Mouse (Mus musculus) limb, embryonic 11.5 days (tissue): ENCODE measurements around the gene H2bfm. TPM values are rescaled to one million over a fixed set of nuclear protein-coding genes. Genes with fewer than 3 reads are reported as not detected.

Experiments used
- ATAC-seq: fragments of 200-750 bp; cut with Nextera tagmentation; 2 replicates; pipeline ENCODE4 v1.8.0; 2017; ENCODE audit warnings: low read depth; ENCODE audit not compliant: insufficient number of reproducible peaks, low FRiP score, low TSS enrichment
- DNase-seq: peaks from one replicate; pipeline ENCODE4 v3.0.0-alpha.2; 2015; ENCODE audit warnings: low spot score
- H3K27ac ChIP-seq: fragments of 300-500 bp; sonication (generic); replicated peaks from 2 replicates; pipeline ENCODE4 v1.5.1; 2014; ENCODE audit warnings: low read depth, mild to moderate bottlenecking, low read length
- H3K27me3 ChIP-seq: fragments of 300-500 bp; sonication (generic); 2 replicates; pipeline ENCODE4 v1.6.1; 2014; ENCODE audit warnings: mild to moderate bottlenecking, low read length, mixed read lengths; ENCODE audit not compliant: control insufficient read depth, insufficient read depth
- H3K36me3 ChIP-seq: fragments of 300-500 bp; sonication (generic); 2 replicates; pipeline ENCODE4 v1.6.1; 2014; ENCODE audit warnings: mild to moderate bottlenecking, low read length, moderate library complexity, mixed read lengths; ENCODE audit not compliant: control insufficient read depth, insufficient read depth
- H3K4me1 ChIP-seq: fragments of 300-500 bp; sonication (generic); 2 replicates; pipeline ENCODE4 v1.6.1; 2014; ENCODE audit warnings: low read length, mixed read lengths; ENCODE audit not compliant: control insufficient read depth, insufficient read depth
- H3K4me2 ChIP-seq: fragments of 300-500 bp; sonication (generic); 2 replicates; pipeline ENCODE4 v1.6.1; 2014; ENCODE audit warnings: low read depth, mild to moderate bottlenecking, moderate library complexity; ENCODE audit not compliant: severe bottlenecking
- H3K4me3 ChIP-seq: fragments of 300-500 bp; sonication (generic); 2 replicates; pipeline ENCODE4 v1.5.1; 2014; ENCODE audit warnings: low read depth, low read length
- H3K9ac ChIP-seq: fragments of 300-500 bp; sonication (generic); 2 replicates; pipeline ENCODE4 v1.6.1; 2014; ENCODE audit warnings: mild to moderate bottlenecking, low read length
- H3K9me3 ChIP-seq: fragments of 300-500 bp; sonication (generic); 2 replicates; pipeline ENCODE4 v1.6.1; 2016; ENCODE audit warnings: low read length; ENCODE audit not compliant: control insufficient read depth
- WGBS: fragments of 180-500 bp; shearing (Covaris S2); extraction: QIAGEN DNeasy Blood & Tissue Kit; methylation state at CpG from one replicate; pipeline ENCODE4 v1.1.7; 2014; 5-methylcytosine and 5-hydroxymethylcytosine counted together
- polyA plus RNA-seq: library from polyadenylated mRNA; unstranded; fragments of >200 nt; fragmentation: Nextera tagmentation; extraction: Ambion mirVana; gene quantifications from 2 replicates; pipeline ENCODE4 v1.2.1, GENCODE M21; 2014

The H2bfm gene
- polyA plus RNA-seq, 1 experiment from 2014 or later, result not detected

DNA sequence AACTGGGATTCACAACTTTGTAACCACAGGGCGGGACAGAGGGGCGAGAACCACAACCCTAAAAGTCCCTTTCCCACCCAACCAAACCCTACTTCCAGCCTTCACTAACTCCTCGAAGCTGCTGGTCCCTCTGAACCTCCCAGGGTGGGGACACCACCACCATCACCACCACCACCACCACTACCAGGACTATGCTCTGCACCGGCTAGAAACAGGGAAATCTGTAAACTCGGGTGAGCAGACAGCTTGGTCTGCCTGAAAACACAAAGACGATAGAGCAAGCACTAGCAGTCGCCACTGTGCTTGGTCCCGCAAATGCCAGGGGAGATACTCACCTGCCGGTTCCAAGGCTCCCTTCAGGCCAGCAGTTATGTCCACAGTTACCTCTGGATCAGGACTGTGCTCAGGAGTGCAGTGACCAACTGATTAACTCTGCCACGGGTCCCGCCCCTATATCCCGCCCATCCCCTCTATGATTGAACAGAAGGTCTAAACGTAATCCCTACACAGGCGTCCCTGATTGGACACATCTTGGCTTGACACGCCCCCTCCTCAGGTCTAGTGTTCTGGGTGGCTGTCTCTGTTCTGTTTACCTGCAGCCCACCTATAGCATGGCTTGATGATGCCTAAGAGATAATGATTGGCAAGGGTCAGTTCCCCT, 49.4 kb downstream of the H2bfm start, which contains the start of the genes Tmsb15l and Tmsb15b1:
Gene Tmsb15l (minus strand): TSS at position 446 of the 661 bp plus-strand sequence.
Gene Tmsb15b1 (minus strand): TSS at position 451 of the 661 bp plus-strand sequence.
- ATAC-seq, result peak; percentile 100
- H3K27me3 ChIP-seq, result no peaks in the 10 kb centered on the region
- H3K4me2 ChIP-seq, result peak within 1 kb of the TSS; percentile 53
- peak; percentile 72 for DNase-seq
- no peaks in the 10 kb centered on the region for H3K4me1 ChIP-seq
- H3K36me3 ChIP-seq, result no peaks in the 10 kb centered on the region
- peak within 1 kb of the TSS; percentile 29 for H3K4me3 ChIP-seq
- 28% methylated on average over 15 of the region's 15 CpGs for WGBS
- H3K9ac ChIP-seq, result 0 out of 2 replicates have a peak within 1 kb of the TSS, but pooled peaks have one; percentile 30
- no peak within 1 kb of the TSS for H3K27ac ChIP-seq
- no peaks in the 10 kb centered on the region for H3K9me3 ChIP-seq

Other genes starting within 250 kb of the H2bfm start
- 7.6 and 8.8 TPM in 2 replicates for gene Tceal1, start 219.3 kb upstream of the H2bfm start, polyA plus RNA-seq
- gene Morf4l2, start 183.6 kb upstream of the H2bfm start, polyA plus RNA-seq, result 612 and 618 TPM in 2 replicates
- gene Glra4, start 147.2 kb upstream of the H2bfm start, polyA plus RNA-seq, result 0.16 TPM in 1 of 2 replicates, not detected in the other
- gene Plp1, start 104.7 kb upstream of the H2bfm start, polyA plus RNA-seq, result 4.9 and 5.0 TPM in 2 replicates
- gene Rab9b, start 58.6 kb upstream of the H2bfm start, polyA plus RNA-seq, result 0.12 and 0.51 TPM in 2 replicates
- 65.5 and 66.3 TPM in 2 replicates for gene Tmsb15b2, start 48.2 kb downstream of the H2bfm start, polyA plus RNA-seq
- gene Tmsb15l, start 49.5 kb downstream of the H2bfm start, polyA plus RNA-seq, result 6.1 and 8.1 TPM in 2 replicates
- gene Tmsb15b1, start 49.5 kb downstream of the H2bfm start, polyA plus RNA-seq, result 21.1 and 24.1 TPM in 2 replicates
- 43.4 and 45.2 TPM in 2 replicates for gene Zcchc18, start 65.8 kb downstream of the H2bfm start, polyA plus RNA-seq
- 12.7 TPM in 2 replicates for gene Slc25a53, start 111.0 kb downstream of the H2bfm start, polyA plus RNA-seq
- gene Fam199x, start 122.3 kb downstream of the H2bfm start, polyA plus RNA-seq, result 18.6 and 19.4 TPM in 2 replicates
- not detected in 2 replicates for gene Esx1, start 194.8 kb downstream of the H2bfm start, polyA plus RNA-seq